In the genomic region with DNA sequence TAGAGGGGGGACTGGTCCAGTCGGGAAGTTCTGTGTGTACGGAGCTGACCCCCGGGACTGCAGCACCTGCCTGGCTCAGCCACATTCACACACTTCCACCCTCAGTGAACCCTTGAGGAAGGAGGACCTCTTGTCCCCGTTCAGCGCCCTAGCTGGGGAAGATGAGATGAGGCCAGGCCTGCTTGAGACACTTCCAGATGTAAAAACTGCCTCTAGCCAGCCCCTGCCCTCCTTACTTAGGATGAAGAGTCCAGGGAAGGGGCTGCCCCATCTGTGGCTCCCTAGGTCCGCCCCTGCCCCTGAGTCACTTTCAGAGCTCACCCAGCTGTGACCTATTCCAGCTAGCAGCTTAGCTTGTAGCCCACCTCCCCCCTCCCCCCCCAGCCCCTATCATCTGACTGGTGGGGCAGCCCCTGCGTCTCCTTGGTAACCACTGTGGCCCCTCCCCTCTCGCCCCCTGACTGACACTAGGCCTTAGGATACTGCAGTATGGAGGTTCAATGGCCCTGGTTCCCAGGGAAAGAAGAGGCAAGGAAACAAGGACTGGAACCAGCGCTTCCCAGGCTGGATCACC, we compare ENCODE assay signal across 16 mouse cellular contexts. TPM values are rescaled to one million over a fixed set of nuclear protein-coding genes. Genes with fewer than 3 reads are reported as not detected.
DNase-seq lines count a peak whose midpoint lies in the region; ATAC-seq and TF ChIP-seq lines count a peak whose summit lies in the region.
"Had no signal": no experiment of that assay in that cellular context is flagged by ENCODE, and none has a peak within 500 bp of the region (broad histone marks: within the 10 kb centered on the region; RNA-seq: fewer than 3 reads in every experiment).

No protein-coding gene starts in this region.

- H3K36me3 ChIP-seq in hindbrain, embryonic 14.5 days (replicated peaks; ENCODE audit: control insufficient read depth, insufficient read depth), result peaks cover 29% of the 10 kb centered on the region
- no peaks in the 10 kb centered on the region for H3K36me3 ChIP-seq in neural tube, embryonic 11.5 days (ENCODE audit: control insufficient read depth, insufficient read depth, low read length)

- H3K4me2 ChIP-seq in hindbrain, embryonic 14.5 days (replicated peaks), result no peak overlapping the region
- H3K4me2 ChIP-seq in neural tube, embryonic 11.5 days (ENCODE audit: low read depth), result 0 out of 2 replicates have a peak overlapping the region, but pooled peaks have one; percentile 12
- H3K4me2 ChIP-seq: heart, embryonic 13.5 days had no signal

- no peak for TF ChIP-seq CTCF in gastrocnemius, adult 2 months (IDR thresholded peaks at IDR 0.05)

- H3K4me1 ChIP-seq in hindbrain, embryonic 14.5 days (replicated peaks; ENCODE audit: control insufficient read depth, insufficient read depth, low read length), result peaks cover 18% of the 10 kb centered on the region
- peaks cover 7% of the 10 kb centered on the region; the same call in 1 of the 2 replicates for H3K4me1 ChIP-seq in neural tube, embryonic 11.5 days (ENCODE audit: control insufficient read depth, insufficient read depth, low read length)

- no peaks in the 10 kb centered on the region for H3K27me3 ChIP-seq in hindbrain, embryonic 14.5 days (ENCODE audit: control insufficient read depth, insufficient read depth, low read length)
- no peaks in the 10 kb centered on the region for H3K27me3 ChIP-seq in neural tube, embryonic 11.5 days (ENCODE audit: control insufficient read depth, insufficient read depth, low read length)
- H3K27me3 ChIP-seq: heart, embryonic 13.5 days had no signal

- intact Hi-C loops in gastrocnemius, adult 2 months (cut with DNase I), result no loop called here

- H3K4me3 ChIP-seq in gastrocnemius, adult 2 months, result no peak overlapping the region
- H3K4me3 ChIP-seq in hindbrain, embryonic 14.5 days (replicated peaks; ENCODE audit: low read length), result no peak overlapping the region
- H3K4me3 ChIP-seq in neural tube, embryonic 11.5 days (ENCODE audit: low read depth, low read length), result no peak overlapping the region
- H3K4me3 ChIP-seq: heart, embryonic 13.5 days had no signal

- DNase-seq in gastrocnemius, adult 2 months, result peak; percentile 4
- no peak for DNase-seq in gastrocnemius, postnatal 4 days (ENCODE audit: low spot score in 2 of 2)
- DNase-seq in embryo, embryonic 9.5 days (ENCODE audit: extremely low spot score), result peak; percentile 84
- DNase-seq in hindbrain, embryonic 14.5 days (ENCODE audit: low spot score), result no peak
- peak; percentile 79 for DNase-seq in neural tube, embryonic 11.5 days (ENCODE audit: low spot score)
- no peak for DNase-seq in right cerebral cortex, adult 2 months (ENCODE audit: low spot score in 2 of 2)
- DNase-seq in thymus, postnatal 0 days (ENCODE audit: low spot score), result no peak
- DNase-seq in thymus, adult 18-20 months, result no peak
- DNase-seq: adrenal gland, postnatal 10 days; B cell, adult 2 months; cerebellum, adult 11-12 months had no signal

- H3K9me3 ChIP-seq in hindbrain, embryonic 14.5 days (ENCODE audit: control insufficient read depth, low read length), result no peaks in the 10 kb centered on the region
- no peaks in the 10 kb centered on the region for H3K9me3 ChIP-seq in neural tube, embryonic 11.5 days (ENCODE audit: control insufficient read depth, low read length)
- H3K9me3 ChIP-seq: heart, embryonic 13.5 days had no signal

- H3K9ac ChIP-seq in hindbrain, embryonic 14.5 days, result 0 out of 2 replicates have a peak overlapping the region, but pooled peaks have one; percentile 16
- no peak overlapping the region; the same call in 1 of the 2 replicates for H3K9ac ChIP-seq in neural tube, embryonic 11.5 days (ENCODE audit: low read length)
- H3K9ac ChIP-seq: heart, embryonic 13.5 days; liver, embryonic 14.5 days had no signal

- H3K27ac ChIP-seq in gastrocnemius, adult 2 months, result no peak overlapping the region
- H3K27ac ChIP-seq in hindbrain, embryonic 14.5 days, result no peak overlapping the region
- peak overlapping the region; percentile 78; the same call in 1 of the 2 replicates for H3K27ac ChIP-seq in neural tube, embryonic 11.5 days (ENCODE audit: low read depth, low read length)
- H3K27ac ChIP-seq: heart, embryonic 13.5 days; liver, embryonic 14.5 days had no signal

- ATAC-seq in hindbrain, embryonic 14.5 days (ENCODE audit: low FRiP score), result peak; percentile 38; the same call in 1 of the 2 replicates
- peak; percentile 73; the same call in 1 of the 2 replicates for ATAC-seq in neural tube, embryonic 11.5 days (ENCODE audit: insufficient read depth, low FRiP score, low TSS enrichment)
- ATAC-seq: inflammation-experienced regulatory T-cells, adult 6 months had no signal

- 11% methylated on average over 9 of the region's 9 CpGs for WGBS in hindbrain, embryonic 14.5 days
- WGBS in neural tube, embryonic 11.5 days, result 10% methylated on average over 9 of the region's 9 CpGs

RNA-seq across cellular contexts. Expression of gene Csdc2, which starts 6.7 kb away (rescaled TPM):
- 1 to 10 TPM; 1.6 to 2.1 TPM for total RNA-seq in gastrocnemius, adult 2 months (2021)
- 1 to 10 TPM; 9.1 to 9.4 TPM for total RNA-seq in gastrocnemius, postnatal 4 days (2021)
- polyA plus RNA-seq in hindbrain, embryonic 14.5 days (2014; fragmentation: Nextera tagmentation; extraction: Ambion mirVana), result 183 and 199 TPM in 2 replicates
- polyA plus RNA-seq in neural tube, embryonic 11.5 days (2014; fragmentation: Nextera tagmentation; extraction: Ambion mirVana), result 25.7 and 27.7 TPM in 2 replicates
- polyA plus RNA-seq in thymus, postnatal 0 days (2015; fragmentation: Nextera tagmentation; extraction: Ambion mirVana), result 0.62 and 0.88 TPM in 2 replicates
- polyA plus RNA-seq: inflammation-experienced regulatory T-cells, adult 6 months had no signal

RNA-seq across cellular contexts. Expression of gene Polr3h, which starts 17.2 kb away (rescaled TPM):
- total RNA-seq in gastrocnemius, adult 2 months (2021), result 1 to 10 TPM; 6.4 to 7.6 TPM
- total RNA-seq in gastrocnemius, postnatal 4 days (2021), result 10 to 100 TPM; 14.1 to 16.5 TPM
- 85.5 and 100.0 TPM in 2 replicates for polyA plus RNA-seq in hindbrain, embryonic 14.5 days (2014; fragmentation: Nextera tagmentation; extraction: Ambion mirVana)
- 73.9 and 83.0 TPM in 2 replicates for polyA plus RNA-seq in neural tube, embryonic 11.5 days (2014; fragmentation: Nextera tagmentation; extraction: Ambion mirVana)
- polyA plus RNA-seq in thymus, postnatal 0 days (2015; fragmentation: Nextera tagmentation; extraction: Ambion mirVana), result 81.8 and 84.1 TPM in 2 replicates

RNA-seq across cellular contexts. Expression of gene Pmm1, which starts 17.5 kb away (rescaled TPM):
- total RNA-seq in gastrocnemius, adult 2 months (2021), result 10 to 100 TPM; 16.2 to 17.2 TPM
- 10 to 100 TPM; 20.3 to 21.6 TPM for total RNA-seq in gastrocnemius, postnatal 4 days (2021)
- 89.0 and 103 TPM in 2 replicates for polyA plus RNA-seq in hindbrain, embryonic 14.5 days (2014; fragmentation: Nextera tagmentation; extraction: Ambion mirVana)
- polyA plus RNA-seq in neural tube, embryonic 11.5 days (2014; fragmentation: Nextera tagmentation; extraction: Ambion mirVana), result 33.2 and 35.2 TPM in 2 replicates
- 45.1 and 50.5 TPM in 2 replicates for polyA plus RNA-seq in thymus, postnatal 0 days (2015; fragmentation: Nextera tagmentation; extraction: Ambion mirVana)

RNA-seq across cellular contexts. Expression of gene 1700029P11Rik, which starts 37.1 kb away (rescaled TPM):
- total RNA-seq in gastrocnemius, adult 2 months (2021), result not detected
- not detected for total RNA-seq in gastrocnemius, postnatal 4 days (2021)
- not detected in 2 replicates for polyA plus RNA-seq in hindbrain, embryonic 14.5 days (2014; fragmentation: Nextera tagmentation; extraction: Ambion mirVana)
- not detected in 2 replicates for polyA plus RNA-seq in neural tube, embryonic 11.5 days (2014; fragmentation: Nextera tagmentation; extraction: Ambion mirVana)
- not detected in 2 replicates for polyA plus RNA-seq in thymus, postnatal 0 days (2015; fragmentation: Nextera tagmentation; extraction: Ambion mirVana)
- total RNA-seq: adrenal gland, postnatal 10 days; layer of hippocampus, postnatal 14 days had no signal
- polyA plus RNA-seq: frontal cortex, adult 2 months; heart, embryonic 13.5 days; inflammation-experienced regulatory T-cells, adult 6 months; liver, embryonic 14.5 days had no signal

RNA-seq across cellular contexts. Expression of gene Xrcc6, which starts 44.4 kb away (rescaled TPM):
- 10 to 100 TPM; 23.9 to 25.4 TPM for total RNA-seq in gastrocnemius, adult 2 months (2021)
- total RNA-seq in gastrocnemius, postnatal 4 days (2021), result 10 to 100 TPM; 26.2 to 28.6 TPM
- 36.7 and 38.7 TPM in 2 replicates for polyA plus RNA-seq in hindbrain, embryonic 14.5 days (2014; fragmentation: Nextera tagmentation; extraction: Ambion mirVana)
- 73.2 and 73.8 TPM in 2 replicates for polyA plus RNA-seq in neural tube, embryonic 11.5 days (2014; fragmentation: Nextera tagmentation; extraction: Ambion mirVana)
- polyA plus RNA-seq in thymus, postnatal 0 days (2015; fragmentation: Nextera tagmentation; extraction: Ambion mirVana), result 441 and 472 TPM in 2 replicates

Comparison
In these comparisons a context has a peak if more than half of its experiments do, and no peak if none do; other contexts are left out.
1. DNase-seq: peak in gastrocnemius, adult 2 months (single experiment), embryo, embryonic 9.5 days (single experiment) and neural tube, embryonic 11.5 days (single experiment); none in gastrocnemius, postnatal 4 days (0 of 2), hindbrain, embryonic 14.5 days (single experiment), right cerebral cortex, adult 2 months (0 of 2), thymus, postnatal 0 days (single experiment) and thymus, adult 18-20 months (0 of 2).
2. RNA of gene Csdc2, which starts 6.7 kb away (polyA plus RNA-seq): 183 to 199 TPM in hindbrain, embryonic 14.5 days and 25.7 to 27.7 TPM in neural tube, embryonic 11.5 days; 0.62 to 0.88 TPM in thymus, postnatal 0 days; every median in the first group is over 10 times any median in the second.